Mouse (Mus musculus) lung, postnatal 0 days (tissue): ENCODE measurements around the gene Tpst2. TPM values are rescaled to one million over a fixed set of nuclear protein-coding genes. Genes with fewer than 3 reads are reported as not detected.

Experiments used
- ATAC-seq: fragments of 200-750 bp; cut with Nextera tagmentation; 2 replicates; pipeline ENCODE4 v1.8.0; 2017; ENCODE audit warnings: moderate library complexity
- DNase-seq: peaks from one replicate; pipeline ENCODE4 v3.0.0-alpha.2; 2016; ENCODE audit warnings: low spot score
- H3K27ac ChIP-seq: fragments of 300-500 bp; sonication (generic); 2 replicates; pipeline ENCODE4 v1.5.1; 2014; ENCODE audit warnings: antibody characterized with exemption, mild to moderate bottlenecking, low read length, mixed read lengths
- H3K27me3 ChIP-seq: fragments of 300-500 bp; sonication (generic); replicated peaks from 2 replicates; pipeline ENCODE4 v1.6.1; 2014; ENCODE audit warnings: low read length, mixed read lengths; ENCODE audit not compliant: insufficient read depth
- H3K36me3 ChIP-seq: fragments of 300-500 bp; sonication (generic); 2 replicates; pipeline ENCODE4 v1.6.1; 2014; ENCODE audit warnings: low read length, mixed read lengths; ENCODE audit not compliant: insufficient read depth
- H3K4me1 ChIP-seq: fragments of 300-500 bp; sonication (generic); 2 replicates; pipeline ENCODE4 v1.6.1; 2014; ENCODE audit warnings: antibody characterized with exemption, low read depth, low read length, mixed read lengths; ENCODE audit not compliant: insufficient read depth
- H3K4me2 ChIP-seq: fragments of 300-500 bp; sonication (generic); replicated peaks from 2 replicates; pipeline ENCODE4 v1.6.1; 2014; ENCODE audit warnings: low read depth, mild to moderate bottlenecking, low read length, moderate library complexity, mixed read lengths
- H3K4me3 ChIP-seq: fragments of 300-500 bp; sonication (generic); 2 replicates; pipeline ENCODE4 v1.5.1; 2014; ENCODE audit warnings: low read depth, low read length
- H3K9ac ChIP-seq: fragments of 300-500 bp; sonication (generic); replicated peaks from 2 replicates; pipeline ENCODE4 v1.6.1; 2014; ENCODE audit warnings: low read depth, mild to moderate bottlenecking
- H3K9me3 ChIP-seq: fragments of 300-500 bp; sonication (generic); 2 replicates; pipeline ENCODE4 v1.6.1; 2016; ENCODE audit warnings: low read length, mixed read lengths
- CTCF ChIP-seq: IDR thresholded peaks from 2 replicates; pipeline ENCODE4 v1.5.1; 2016; ENCODE audit warnings: antibody characterized with exemption, mild to moderate bottlenecking
- EP300 ChIP-seq: IDR thresholded peaks from 2 replicates; pipeline ENCODE4 v1.6.1; 2016; ENCODE audit warnings: antibody characterized with exemption, mild to moderate bottlenecking, control low read depth
- WGBS: fragments of 180-500 bp; shearing (Covaris S2); extraction: QIAGEN DNeasy Blood & Tissue Kit; methylation state at CpG from one replicate; pipeline ENCODE4 v1.1.7; 2014; 5-methylcytosine and 5-hydroxymethylcytosine counted together
- polyA plus RNA-seq: library from polyadenylated mRNA; unstranded; fragments of >200 nt; fragmentation: Nextera tagmentation; extraction: Ambion mirVana; gene quantifications from 2 replicates; pipeline ENCODE4 v1.2.1, GENCODE M21; 2015

Tpst2 gene
- polyA plus RNA-seq: 96.8 and 106 TPM in 2 replicates

DNA sequence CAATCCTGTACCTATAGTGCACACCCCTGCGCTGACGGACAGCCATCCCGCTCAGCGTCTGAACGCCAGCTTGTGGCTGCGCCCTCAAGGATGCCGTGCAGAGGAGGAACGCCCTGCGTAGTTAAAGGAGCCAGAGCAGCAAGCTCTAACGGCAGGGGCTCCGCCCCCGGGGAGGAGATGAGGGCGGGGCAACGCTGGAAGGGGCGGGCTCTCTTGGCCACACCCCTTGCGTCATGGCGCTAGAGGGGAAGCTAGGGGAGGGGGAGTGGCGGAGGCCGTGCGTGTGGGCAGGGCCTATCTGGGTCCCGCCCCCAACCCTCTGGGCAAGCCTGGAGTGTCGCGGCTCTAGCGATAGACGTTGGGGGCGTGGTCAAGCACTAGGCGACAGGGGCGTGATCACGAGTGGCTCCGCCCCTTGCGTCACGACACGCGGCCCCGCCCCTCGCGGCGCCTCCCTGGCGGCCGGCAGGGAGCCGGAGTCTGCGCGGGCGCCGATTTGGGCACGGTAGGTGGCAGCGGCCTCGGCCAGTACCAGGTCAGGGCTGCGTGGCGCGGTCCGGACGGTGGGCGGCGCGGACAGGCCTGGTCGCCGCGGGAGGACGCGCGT, at the start of gene Tpst2:
Gene Tpst2 (plus strand): TSS at position 425 of the 607 bp plus-strand sequence.
- WGBS: 3% methylated on average over 42 of the region's 62 CpGs
- peaks cover 6% of the 10 kb centered on the region for H3K4me1 ChIP-seq

DNA sequence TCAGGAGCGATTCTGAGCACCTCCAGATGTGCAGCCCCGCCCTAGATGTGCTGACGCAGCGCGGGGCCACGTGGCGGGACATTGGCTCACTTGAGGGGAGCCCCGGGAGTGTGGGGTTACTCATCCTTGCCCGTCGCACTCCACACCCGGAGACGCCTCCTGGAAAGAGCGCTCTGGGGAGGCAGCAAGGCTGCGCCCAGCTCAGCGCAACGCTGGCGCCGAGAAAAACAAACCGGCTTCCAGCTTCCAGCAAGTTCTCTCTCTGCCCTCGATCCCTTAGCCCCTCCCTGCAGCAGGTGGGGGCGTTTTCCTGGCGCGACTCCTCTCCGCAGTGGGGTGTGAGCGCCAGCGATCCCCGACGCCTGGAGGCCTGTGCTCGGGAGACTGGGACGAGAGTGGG, 49.1 kb upstream of the Tpst2 start:
- H3K4me1 ChIP-seq: no peaks in the 10 kb centered on the region
- peaks cover 35% of the 10 kb centered on the region for H3K27me3 ChIP-seq
- no peak for DNase-seq
- H3K27ac ChIP-seq: no peak overlapping the region
- no peaks in the 10 kb centered on the region for H3K36me3 ChIP-seq
- no peak overlapping the region for H3K4me3 ChIP-seq
- peak; percentile 32; the same call in 1 of the 2 replicates for ATAC-seq
- TF ChIP-seq CTCF (no peak), EP300 (no peak)
- H3K9ac ChIP-seq: no peak overlapping the region
- no peaks in the 10 kb centered on the region for H3K9me3 ChIP-seq
- no peak overlapping the region for H3K4me2 ChIP-seq
- WGBS: 2% methylated on average over 29 of the region's 30 CpGs

More for the DNA sequence above, at the start of gene Tpst2:
- peak within 1 kb of the TSS; percentile 89 for H3K27ac ChIP-seq
- no peaks in the 10 kb centered on the region for H3K36me3 ChIP-seq
- H3K4me3 ChIP-seq: peak within 1 kb of the TSS; percentile 76
- DNase-seq: peak; percentile 100
- no peaks in the 10 kb centered on the region for H3K27me3 ChIP-seq
- TF ChIP-seq CTCF (peak; percentile 44), EP300 (no peak)
- peak; percentile 95 for ATAC-seq
- peak within 1 kb of the TSS; percentile 86 for H3K9ac ChIP-seq
- H3K9me3 ChIP-seq: no peaks in the 10 kb centered on the region
- H3K4me2 ChIP-seq: peak within 1 kb of the TSS; percentile 87

DNA sequence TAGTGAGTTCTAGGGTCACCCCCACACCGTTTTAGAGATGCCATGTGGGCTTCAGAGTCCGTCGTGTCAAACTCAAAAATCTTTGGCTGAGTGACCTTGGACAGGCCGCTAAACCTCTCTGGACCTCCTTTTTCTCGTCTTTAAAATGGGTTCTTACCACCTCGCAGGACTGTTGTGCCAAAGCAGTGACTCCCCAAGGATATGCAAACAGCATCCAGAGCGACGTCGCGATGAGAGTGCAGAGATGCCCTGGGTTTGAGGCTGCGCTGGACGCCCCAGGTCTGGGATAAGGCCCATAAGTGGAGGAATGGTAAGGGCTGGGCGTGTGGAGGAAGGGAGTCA, 48.6 kb upstream of the Tpst2 start:
- H3K27ac ChIP-seq: no peak overlapping the region
- TF ChIP-seq EP300 (no peak), CTCF (no peak)
- H3K9me3 ChIP-seq: no peaks in the 10 kb centered on the region
- WGBS: 5% methylated on average over 13 of the region's 13 CpGs
- H3K9ac ChIP-seq: no peak overlapping the region
- peaks cover 35% of the 10 kb centered on the region for H3K27me3 ChIP-seq
- ATAC-seq (no peak), DNase-seq (no peak)
- no peak overlapping the region for H3K4me3 ChIP-seq
- H3K4me1 ChIP-seq: no peaks in the 10 kb centered on the region
- no peaks in the 10 kb centered on the region for H3K36me3 ChIP-seq
- no peak overlapping the region for H3K4me2 ChIP-seq

DNA sequence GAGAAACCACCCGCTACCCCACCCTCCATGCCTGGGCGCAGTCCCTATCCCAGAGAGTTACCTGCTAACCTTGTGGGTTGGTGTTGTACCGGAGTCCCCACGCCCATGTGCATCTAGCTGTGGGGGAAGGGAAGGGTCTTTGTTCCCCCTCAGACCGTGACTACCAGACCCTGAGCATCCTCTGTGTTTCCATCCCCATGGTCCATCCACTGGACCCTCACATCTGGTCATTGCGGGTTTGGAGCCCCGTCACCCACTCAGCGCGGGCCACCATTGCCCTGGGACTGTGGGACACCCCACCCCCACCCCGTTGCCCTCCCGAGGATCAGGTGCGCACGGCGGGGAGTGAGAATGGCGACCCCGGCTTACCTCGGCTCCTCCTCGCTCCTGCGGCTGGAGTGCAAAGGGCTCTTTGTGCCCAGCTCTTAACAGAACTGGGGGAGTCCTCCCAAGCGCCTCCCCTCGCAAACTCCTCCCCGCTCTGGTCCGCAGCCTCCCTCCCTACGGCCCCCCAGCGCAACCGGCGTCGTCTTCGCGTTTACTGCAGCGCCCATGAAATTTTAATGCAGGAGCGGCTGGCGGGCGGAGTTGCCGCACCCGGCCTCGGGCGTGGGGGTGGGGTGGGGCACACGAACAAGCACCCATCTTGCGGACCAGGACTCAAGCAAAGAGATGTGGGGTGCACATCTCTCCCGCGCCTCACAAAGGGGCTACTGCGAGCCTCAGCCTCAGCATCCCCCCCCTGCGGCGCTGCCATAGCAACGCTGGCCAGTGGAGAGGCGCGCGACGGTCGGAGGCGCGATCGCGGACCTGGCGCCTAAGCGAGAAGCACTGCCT, 48.0 kb upstream of the Tpst2 start:
- Histone ChIP-seq H3K4me3 (peak overlapping the region; percentile 5; the same call in 1 of the 2 replicates), H3K27me3 (peaks cover 35% of the 10 kb centered on the region), H3K27ac (no peak overlapping the region), H3K4me1 (no peaks in the 10 kb centered on the region), H3K9ac (no peak overlapping the region), H3K9me3 (no peaks in the 10 kb centered on the region), H3K4me2 (0 out of 2 replicates have a peak overlapping the region, but pooled peaks have one; percentile 5), H3K36me3 (no peaks in the 10 kb centered on the region)
- WGBS: 1% methylated on average over 51 of the region's 57 CpGs
- ATAC-seq (no peak), DNase-seq (no peak)
- no peak for TF ChIP-seq EP300
- TF ChIP-seq CTCF: no peak

DNA sequence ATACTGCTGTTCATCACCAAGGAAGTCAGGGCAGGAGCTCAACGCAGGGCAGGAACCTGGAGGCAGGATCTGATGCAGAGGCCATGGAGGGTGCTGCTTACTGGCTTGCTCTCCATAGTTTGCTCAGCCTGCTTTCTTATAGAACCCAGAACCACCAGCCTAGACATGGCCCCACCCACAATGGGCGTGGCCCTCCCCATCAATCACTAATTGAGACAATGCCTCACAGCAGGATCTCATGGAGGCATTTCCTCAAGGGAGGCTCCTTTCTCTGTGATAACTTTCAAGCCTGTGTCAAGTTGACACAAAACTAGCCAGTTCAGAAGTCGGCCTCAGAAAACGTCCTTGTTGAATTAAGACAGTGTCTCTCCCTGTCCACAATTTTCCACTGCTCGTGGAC, 40.7 kb upstream of the Tpst2 start:
- no peaks in the 10 kb centered on the region for H3K9me3 ChIP-seq
- H3K4me1 ChIP-seq: no peaks in the 10 kb centered on the region
- WGBS: 54% methylated on average over 5 of the region's 5 CpGs
- TF ChIP-seq CTCF: no peak
- TF ChIP-seq EP300: no peak
- no peak overlapping the region for H3K27ac ChIP-seq
- no peak overlapping the region for H3K9ac ChIP-seq
- no peak overlapping the region for H3K4me3 ChIP-seq
- H3K27me3 ChIP-seq: no peaks in the 10 kb centered on the region
- no peak overlapping the region for H3K4me2 ChIP-seq
- no peaks in the 10 kb centered on the region for H3K36me3 ChIP-seq
- DNase-seq (no peak), ATAC-seq (no peak)

DNA sequence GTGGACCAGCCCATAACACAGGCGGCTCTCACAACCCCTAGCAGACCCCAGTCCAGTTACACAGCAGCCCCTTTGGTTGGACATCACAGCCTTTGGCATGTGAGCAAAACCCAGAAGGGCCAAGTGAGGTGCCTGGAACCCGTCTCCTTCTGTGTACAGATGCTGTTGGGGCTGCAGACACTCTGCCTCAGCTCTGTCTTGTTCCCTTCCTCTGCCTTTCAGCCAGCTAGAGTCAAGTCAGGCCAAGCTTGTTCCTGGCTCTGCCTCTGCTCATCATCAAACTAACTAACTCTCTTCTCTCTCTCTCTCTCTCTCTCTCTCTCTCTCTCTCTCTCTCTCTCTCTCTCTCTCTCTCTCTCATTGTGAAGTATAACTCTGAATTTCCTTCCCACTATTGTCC, 39.9 kb upstream of the Tpst2 start:
- H3K9me3 ChIP-seq: no peaks in the 10 kb centered on the region
- H3K4me1 ChIP-seq: no peaks in the 10 kb centered on the region
- H3K4me2 ChIP-seq: no peak overlapping the region
- no peak overlapping the region for H3K27ac ChIP-seq
- DNase-seq (no peak), ATAC-seq (no peak)
- H3K9ac ChIP-seq: no peak overlapping the region
- no peak overlapping the region for H3K4me3 ChIP-seq
- no peaks in the 10 kb centered on the region for H3K27me3 ChIP-seq
- no peak for TF ChIP-seq CTCF
- no peak for TF ChIP-seq EP300
- no peaks in the 10 kb centered on the region for H3K36me3 ChIP-seq
- 66% methylated on average over 2 of the region's 2 CpGs for WGBS
